Mouse (Mus musculus): Measurements from ENCODE around the gene Rtn4rl1. TPM values are rescaled to one million over a fixed set of nuclear protein-coding genes. Genes with fewer than 3 reads are reported as not detected.

Rtn4rl1 gene
- polyA plus RNA-seq, 1 experiment from 2014 or later: 0.88 TPM

GRCm38 (mm10) chr11:75249588-75249987, 56.0 kb downstream of the Rtn4rl1 start:
- H3K9me3 ChIP-seq (ENCODE audit: control insufficient read depth, low read depth, low read length): no peaks in the 10 kb centered on the region
- no peaks in the 10 kb centered on the region for H3K27me3 ChIP-seq (ENCODE audit: control insufficient read depth, insufficient read depth, low read length)
- peaks cover 11% of the 10 kb centered on the region; the same call in 1 of the 2 replicates for H3K4me1 ChIP-seq (ENCODE audit: control insufficient read depth, insufficient read depth, low read length)
- 82% methylated on average over 9 of the region's 9 CpGs for WGBS
- H3K27ac ChIP-seq (ENCODE audit: low read length): no peak overlapping the region
- no peak for ATAC-seq (ENCODE audit: insufficient number of reproducible peaks, insufficient read depth, low FRiP score, low read depth)
- no peak overlapping the region for H3K9ac ChIP-seq (replicated peaks; ENCODE audit: low read depth, low read length)
- no peak overlapping the region for H3K4me3 ChIP-seq (ENCODE audit: low read depth, low read length)
- H3K36me3 ChIP-seq (ENCODE audit: control insufficient read depth, insufficient read depth, low read length): no peaks in the 10 kb centered on the region
- H3K4me2 ChIP-seq (replicated peaks; ENCODE audit: low read depth, low read length): no peak overlapping the region

- Histone ChIP-seq H3K36me3 (ENCODE audit: control insufficient read depth, insufficient read depth, low read length) (no peaks in the 10 kb centered on the region), H3K4me3 (ENCODE audit: low read depth, low read length) (no peak overlapping the region), H3K9me3 (ENCODE audit: control insufficient read depth, low read depth, low read length) (no peaks in the 10 kb centered on the region), H3K9ac (replicated peaks; ENCODE audit: low read depth, low read length) (no peak overlapping the region), H3K27ac (ENCODE audit: low read length) (no peak overlapping the region), H3K4me1 (ENCODE audit: control insufficient read depth, insufficient read depth, low read length) (peaks cover 14% of the 10 kb centered on the region; the same call in 1 of the 2 replicates), H3K27me3 (ENCODE audit: control insufficient read depth, insufficient read depth, low read length) (no peaks in the 10 kb centered on the region), H3K4me2 (replicated peaks; ENCODE audit: low read depth, low read length) (no peak overlapping the region)
- 76% methylated on average over 4 of the region's 4 CpGs for WGBS
- ATAC-seq (ENCODE audit: insufficient number of reproducible peaks, insufficient read depth, low FRiP score, low read depth): no peak
These were observed 57.5 kb downstream of the Rtn4rl1 start for GRCm38 (mm10) chr11:75251006-75251512.

GRCm38 (mm10) chr11:75251557-75252070, 58.0 kb downstream of the Rtn4rl1 start:
- H3K9me3 ChIP-seq (ENCODE audit: control insufficient read depth, low read depth, low read length): no peaks in the 10 kb centered on the region
- peaks cover 11% of the 10 kb centered on the region; the same call in 1 of the 2 replicates for H3K4me1 ChIP-seq (ENCODE audit: control insufficient read depth, insufficient read depth, low read length)
- no peak overlapping the region for H3K4me2 ChIP-seq (replicated peaks; ENCODE audit: low read depth, low read length)
- H3K27me3 ChIP-seq (ENCODE audit: control insufficient read depth, insufficient read depth, low read length): no peaks in the 10 kb centered on the region
- 70% methylated on average over 7 of the region's 7 CpGs for WGBS
- ATAC-seq (ENCODE audit: insufficient number of reproducible peaks, insufficient read depth, low FRiP score, low read depth): no peak
- no peak overlapping the region for H3K27ac ChIP-seq (ENCODE audit: low read length)
- H3K4me3 ChIP-seq (ENCODE audit: low read depth, low read length): no peak overlapping the region
- H3K9ac ChIP-seq (replicated peaks; ENCODE audit: low read depth, low read length): no peak overlapping the region
- no peaks in the 10 kb centered on the region for H3K36me3 ChIP-seq (ENCODE audit: control insufficient read depth, insufficient read depth, low read length)

GRCm38 (mm10) chr11:75254252-75254912, 60.8 kb downstream of the Rtn4rl1 start:
- H3K36me3 ChIP-seq (ENCODE audit: control insufficient read depth, insufficient read depth, low read length): no peaks in the 10 kb centered on the region
- H3K27ac ChIP-seq (ENCODE audit: low read length): no peak overlapping the region
- WGBS: 49% methylated on average over 13 of the region's 13 CpGs
- no peak overlapping the region for H3K9ac ChIP-seq (replicated peaks; ENCODE audit: low read depth, low read length)
- ATAC-seq (ENCODE audit: insufficient number of reproducible peaks, insufficient read depth, low FRiP score, low read depth): no peak
- H3K4me3 ChIP-seq (ENCODE audit: low read depth, low read length): no peak overlapping the region
- H3K9me3 ChIP-seq (ENCODE audit: control insufficient read depth, low read depth, low read length): no peaks in the 10 kb centered on the region
- H3K27me3 ChIP-seq (ENCODE audit: control insufficient read depth, insufficient read depth, low read length): no peaks in the 10 kb centered on the region
- peaks cover 9% of the 10 kb centered on the region; the same call in 1 of the 2 replicates for H3K4me1 ChIP-seq (ENCODE audit: control insufficient read depth, insufficient read depth, low read length)
- H3K4me2 ChIP-seq (replicated peaks; ENCODE audit: low read depth, low read length): no peak overlapping the region

GRCm38 (mm10) chr11:75255330-75255729, 61.7 kb downstream of the Rtn4rl1 start:
- WGBS: 77% methylated on average over 5 of the region's 5 CpGs
- Histone ChIP-seq H3K9ac (replicated peaks; ENCODE audit: low read depth, low read length) (no peak overlapping the region), H3K4me3 (ENCODE audit: low read depth, low read length) (no peak overlapping the region), H3K36me3 (ENCODE audit: control insufficient read depth, insufficient read depth, low read length) (no peaks in the 10 kb centered on the region), H3K4me1 (ENCODE audit: control insufficient read depth, insufficient read depth, low read length) (peaks cover 9% of the 10 kb centered on the region; the same call in 1 of the 2 replicates), H3K9me3 (ENCODE audit: control insufficient read depth, low read depth, low read length) (no peaks in the 10 kb centered on the region), H3K27me3 (ENCODE audit: control insufficient read depth, insufficient read depth, low read length) (no peaks in the 10 kb centered on the region), H3K27ac (ENCODE audit: low read length) (no peak overlapping the region), H3K4me2 (replicated peaks; ENCODE audit: low read depth, low read length) (no peak overlapping the region)
- no peak for ATAC-seq (ENCODE audit: insufficient number of reproducible peaks, insufficient read depth, low FRiP score, low read depth)

GRCm38 (mm10) chr11:75257056-75257648, 63.6 kb downstream of the Rtn4rl1 start:
- WGBS: 77% methylated on average over 4 of the region's 4 CpGs
- Histone ChIP-seq H3K36me3 (ENCODE audit: control insufficient read depth, insufficient read depth, low read length) (no peaks in the 10 kb centered on the region), H3K9me3 (ENCODE audit: control insufficient read depth, low read depth, low read length) (no peaks in the 10 kb centered on the region), H3K4me1 (ENCODE audit: control insufficient read depth, insufficient read depth, low read length) (peaks cover 14% of the 10 kb centered on the region; the same call in 1 of the 2 replicates), H3K4me3 (ENCODE audit: low read depth, low read length) (no peak overlapping the region), H3K9ac (replicated peaks; ENCODE audit: low read depth, low read length) (no peak overlapping the region), H3K27ac (ENCODE audit: low read length) (no peak overlapping the region), H3K27me3 (ENCODE audit: control insufficient read depth, insufficient read depth, low read length) (no peaks in the 10 kb centered on the region), H3K4me2 (replicated peaks; ENCODE audit: low read depth, low read length) (no peak overlapping the region)
- no peak for ATAC-seq (ENCODE audit: insufficient number of reproducible peaks, insufficient read depth, low FRiP score, low read depth)

GRCm38 (mm10) chr11:75259416-75259815, 65.8 kb downstream of the Rtn4rl1 start:
- Histone ChIP-seq H3K9ac (replicated peaks; ENCODE audit: low read depth, low read length) (no peak overlapping the region), H3K9me3 (ENCODE audit: control insufficient read depth, low read depth, low read length) (no peaks in the 10 kb centered on the region), H3K4me3 (ENCODE audit: low read depth, low read length) (no peak overlapping the region), H3K27me3 (ENCODE audit: control insufficient read depth, insufficient read depth, low read length) (no peaks in the 10 kb centered on the region), H3K36me3 (ENCODE audit: control insufficient read depth, insufficient read depth, low read length) (no peaks in the 10 kb centered on the region), H3K4me2 (replicated peaks; ENCODE audit: low read depth, low read length) (no peak overlapping the region), H3K27ac (ENCODE audit: low read length) (no peak overlapping the region), H3K4me1 (ENCODE audit: control insufficient read depth, insufficient read depth, low read length) (peaks cover 25% of the 10 kb centered on the region)
- ATAC-seq (ENCODE audit: insufficient number of reproducible peaks, insufficient read depth, low FRiP score, low read depth): no peak
- WGBS: 72% methylated on average over 6 of the region's 6 CpGs

- Histone ChIP-seq H3K4me2 (replicated peaks; ENCODE audit: low read depth, low read length) (no peak overlapping the region), H3K27me3 (ENCODE audit: control insufficient read depth, insufficient read depth, low read length) (no peaks in the 10 kb centered on the region), H3K4me1 (ENCODE audit: control insufficient read depth, insufficient read depth, low read length) (peaks cover 20% of the 10 kb centered on the region), H3K9me3 (ENCODE audit: control insufficient read depth, low read depth, low read length) (no peaks in the 10 kb centered on the region), H3K27ac (ENCODE audit: low read length) (no peak overlapping the region), H3K4me3 (ENCODE audit: low read depth, low read length) (no peak overlapping the region), H3K36me3 (ENCODE audit: control insufficient read depth, insufficient read depth, low read length) (no peaks in the 10 kb centered on the region), H3K9ac (replicated peaks; ENCODE audit: low read depth, low read length) (no peak overlapping the region)
- no peak for ATAC-seq (ENCODE audit: insufficient number of reproducible peaks, insufficient read depth, low FRiP score, low read depth)
- 65% methylated on average over 10 of the region's 10 CpGs for WGBS
These were observed 66.5 kb downstream of the Rtn4rl1 start for GRCm38 (mm10) chr11:75259996-75260561.

Measured in stomach, embryonic 14.5 days (tissue).